Mouse (Mus musculus): Measurements from ENCODE around the gene Osbpl2. TPM values are rescaled to one million over a fixed set of nuclear protein-coding genes. Genes with fewer than 3 reads are reported as not detected.

Osbpl2 gene
- total and polyA plus RNA-seq, 3 experiments, result 11.4 to 15.6 (median 12.8) TPM

DNA sequence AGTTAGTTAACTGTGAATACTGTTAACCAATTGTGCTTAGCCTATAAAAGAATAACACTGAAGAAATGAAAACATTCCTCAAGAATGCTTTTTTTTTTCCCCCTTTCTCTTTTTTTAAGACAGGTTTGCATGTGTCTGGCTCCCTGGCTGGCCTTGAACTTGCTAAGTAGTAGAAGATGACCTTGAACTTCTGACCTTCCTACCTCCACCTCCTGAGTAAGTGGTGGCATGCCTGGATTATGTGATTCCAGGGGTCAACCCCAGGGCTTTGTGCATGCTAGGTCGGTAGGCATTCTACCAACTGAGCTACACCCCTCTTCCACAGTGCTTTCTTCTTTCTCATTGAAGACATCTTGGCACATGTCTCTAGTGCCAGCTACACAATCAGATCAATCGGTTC is 47.4 kb upstream of the Osbpl2 start:
- no peak overlapping the region for H3K4me2 ChIP-seq (ENCODE audit: insufficient read depth, low read depth, poor library complexity, severe bottlenecking)
- H3K9ac ChIP-seq (ENCODE audit: insufficient read depth, low read depth), result no peak overlapping the region; the same call in 1 of the 2 replicates
- dilution Hi-C loops (cut with MboI; ENCODE audit: extremely low pct_ligation_motif_present, extremely low pct_unique_long_range_greater_than_20kb, low sequenced_read_pairs), result loop anchor here (25.0 kb wide), 1 partner anchor 159 kb away; no protein-coding TSS in a partner anchor
- no peak overlapping the region for H3K27ac ChIP-seq (ENCODE audit: insufficient read depth, low read depth)
- H3K27me3 ChIP-seq (replicated peaks), result no peaks in the 10 kb centered on the region
- TF ChIP-seq NRF1 (IDR thresholded peaks at IDR 0.05; ENCODE audit: low read depth, low read length), result no peak
- no peaks in the 10 kb centered on the region for H3K9me3 ChIP-seq (replicated peaks; ENCODE audit: low read length)
- H3K4me3 ChIP-seq (replicated peaks in 1 of 3; ENCODE audit: low read depth in 2 of 3, low read length in 2 of 3, poor library complexity in 1 of 3), result peak overlapping the region in 1 of 3 experiments; percentile 92
- in situ Hi-C loops (cut with MboI; ENCODE audit: low pct_ligation_motif_present, low pct_unique_long_range_greater_than_20kb, low sequenced_read_pairs), result no loop called here
- peaks cover 4% of the 10 kb centered on the region; the same call in 1 of the 2 replicates for H3K79me2 ChIP-seq (replicated peaks; ENCODE audit: control insufficient read depth, extremely low read depth, insufficient read depth, poor library complexity, severe bottlenecking)
- H3K36me3 ChIP-seq (replicated peaks in 1 of 2; ENCODE audit: control insufficient read depth in 1 of 2, insufficient read depth in 1 of 2, low read length in 1 of 2), result peaks cover 14 to 42% of the 10 kb centered on the region in 2 experiments
- no peak for DNase-seq (ENCODE audit: extremely low read depth)
- H3K4me1 ChIP-seq (ENCODE audit: control insufficient read depth in 1 of 2, insufficient read depth in 2 of 2), result peaks cover 10 to 22% of the 10 kb centered on the region in 2 experiments

- no peak for DNase-seq (ENCODE audit: extremely low read depth)
- peaks cover 4% of the 10 kb centered on the region; the same call in 1 of the 2 replicates for H3K79me2 ChIP-seq (replicated peaks; ENCODE audit: control insufficient read depth, extremely low read depth, insufficient read depth, poor library complexity, severe bottlenecking)
- peaks cover 10 to 22% of the 10 kb centered on the region in 2 experiments for H3K4me1 ChIP-seq (ENCODE audit: control insufficient read depth in 1 of 2, insufficient read depth in 2 of 2)
- TF ChIP-seq ELF1 (IDR thresholded peaks at IDR 0.05; ENCODE audit: low read depth, low read length) (no peak), SIN3A (IDR thresholded peaks at IDR 0.05; ENCODE audit: low read length) (no peak), BHLHE40 (IDR thresholded peaks at IDR 0.05; ENCODE audit: low read depth, low read length) (no peak), NELFE (IDR thresholded peaks at IDR 0.05; ENCODE audit: low read depth, low read length) (no peak), ETS1 (conservative IDR thresholded peaks at IDR 0.05; ENCODE audit: low read depth, low read length) (no peak), TCF12 (IDR thresholded peaks at IDR 0.05; ENCODE audit: low read depth, low read length) (no peak), TBP (conservative IDR thresholded peaks at IDR 0.05; ENCODE audit: low read depth, low read length) (no peak), POLR2A (IDR thresholded peaks at IDR 0.05; ENCODE audit: low read depth, low read length) (no peak), EP300 (IDR thresholded peaks at IDR 0.05; ENCODE audit: low read length) (no peak), JUN (IDR thresholded peaks at IDR 0.05; ENCODE audit: insufficient read depth, low read depth, low read length) (no peak), RCOR1 (conservative IDR thresholded peaks at IDR 0.05; ENCODE audit: low read depth, low read length) (no peak)
- no peak overlapping the region for H3K9ac ChIP-seq (ENCODE audit: insufficient read depth, low read depth)
- H3K36me3 ChIP-seq (replicated peaks in 1 of 2; ENCODE audit: control insufficient read depth in 1 of 2, insufficient read depth in 1 of 2, low read length in 1 of 2), result peaks cover 6 to 44% of the 10 kb centered on the region in 2 experiments
- in situ Hi-C loops (cut with MboI; ENCODE audit: low pct_ligation_motif_present, low pct_unique_long_range_greater_than_20kb, low sequenced_read_pairs) (no loop called here), dilution Hi-C loops (cut with MboI; ENCODE audit: extremely low pct_ligation_motif_present, extremely low pct_unique_long_range_greater_than_20kb, low sequenced_read_pairs) (loop anchor here (25.0 kb wide), 1 partner anchor 161 kb away; no protein-coding TSS in a partner anchor)
- no peak overlapping the region for H3K4me3 ChIP-seq (replicated peaks in 1 of 3; ENCODE audit: low read depth in 2 of 3, low read length in 2 of 3, poor library complexity in 1 of 3)
- H3K27me3 ChIP-seq (replicated peaks), result no peaks in the 10 kb centered on the region
- H3K9me3 ChIP-seq (replicated peaks; ENCODE audit: low read length), result no peaks in the 10 kb centered on the region
- no peak overlapping the region for H3K4me2 ChIP-seq (ENCODE audit: insufficient read depth, low read depth, poor library complexity, severe bottlenecking)
- H3K27ac ChIP-seq (ENCODE audit: insufficient read depth, low read depth), result no peak overlapping the region
These were observed 46.2 kb upstream of the Osbpl2 start for GRCm38 (mm10) chr2:180072886-180073285.

- no peak for DNase-seq (ENCODE audit: extremely low read depth)
- H3K4me1 ChIP-seq (ENCODE audit: control insufficient read depth in 1 of 2, insufficient read depth in 2 of 2), result peaks cover 0 to 24% of the 10 kb centered on the region in 2 experiments; a peak in 2 of 4 replicates
- in situ Hi-C loops (cut with MboI; ENCODE audit: low pct_ligation_motif_present, low pct_unique_long_range_greater_than_20kb, low sequenced_read_pairs), result no loop called here
- no peaks in the 10 kb centered on the region for H3K27me3 ChIP-seq (replicated peaks)
- peaks cover 24 to 71% of the 10 kb centered on the region in 2 experiments for H3K36me3 ChIP-seq (replicated peaks in 1 of 2; ENCODE audit: control insufficient read depth in 1 of 2, insufficient read depth in 1 of 2, low read length in 1 of 2)
- H3K9ac ChIP-seq (ENCODE audit: insufficient read depth, low read depth), result no peak overlapping the region
- H3K9me3 ChIP-seq (replicated peaks; ENCODE audit: low read length), result no peaks in the 10 kb centered on the region
- dilution Hi-C loops (cut with MboI; ENCODE audit: extremely low pct_ligation_motif_present, extremely low pct_unique_long_range_greater_than_20kb, low sequenced_read_pairs), result no loop called here
- TF ChIP-seq ZMIZ1 (IDR thresholded peaks at IDR 0.05; ENCODE audit: low read depth, low read length) (no peak), MAFK (IDR thresholded peaks at IDR 0.05; ENCODE audit: insufficient replicate concordance, low read length) (no peak), ZNF384 (IDR thresholded peaks at IDR 0.05; ENCODE audit: low read depth, low read length) (no peak), SIN3A (IDR thresholded peaks at IDR 0.05; ENCODE audit: low read length) (no peak), EP300 (IDR thresholded peaks at IDR 0.05; ENCODE audit: low read length) (no peak), CTCF (conservative IDR thresholded peaks at IDR 0.05 in 1 of 2, IDR thresholded peaks at IDR 0.05 in 1 of 2; ENCODE audit: low read depth in 2 of 2, low read length in 2 of 2) (no peak), UBTF (IDR thresholded peaks at IDR 0.05; ENCODE audit: low read depth, low read length) (no peak), NRF1 (IDR thresholded peaks at IDR 0.05; ENCODE audit: low read depth, low read length) (no peak), BHLHE40 (IDR thresholded peaks at IDR 0.05; ENCODE audit: low read depth, low read length) (no peak), CHD2 (IDR thresholded peaks at IDR 0.05; ENCODE audit: low read length) (no peak), TBP (conservative IDR thresholded peaks at IDR 0.05; ENCODE audit: low read depth, low read length) (no peak), ELF1 (IDR thresholded peaks at IDR 0.05; ENCODE audit: low read depth, low read length) (no peak), ZC3H11A (IDR thresholded peaks at IDR 0.05; ENCODE audit: low read depth, low read length) (no peak), E2F4 (IDR thresholded peaks at IDR 0.05; ENCODE audit: insufficient replicate concordance, low read depth, low read length) (no peak), MEF2A (IDR thresholded peaks at IDR 0.05; ENCODE audit: borderline replicate concordance, low read depth, low read length) (no peak), ZKSCAN1 (IDR thresholded peaks at IDR 0.05; ENCODE audit: borderline replicate concordance, low read depth, low read length) (no peak), JUND (conservative IDR thresholded peaks at IDR 0.05; ENCODE audit: low read depth, low read length) (no peak), USF2 (conservative IDR thresholded peaks at IDR 0.05; ENCODE audit: low read depth, low read length) (no peak), IRF4 (IDR thresholded peaks at IDR 0.05; ENCODE audit: low read depth, low read length) (no peak)
- no peak overlapping the region for H3K27ac ChIP-seq (ENCODE audit: insufficient read depth, low read depth)
- H3K4me2 ChIP-seq (ENCODE audit: insufficient read depth, low read depth, poor library complexity, severe bottlenecking), result no peak overlapping the region
- H3K4me3 ChIP-seq (replicated peaks in 1 of 3; ENCODE audit: low read depth in 2 of 3, low read length in 2 of 3, poor library complexity in 1 of 3), result no peak overlapping the region
- no peaks in the 10 kb centered on the region for H3K79me2 ChIP-seq (replicated peaks; ENCODE audit: control insufficient read depth, extremely low read depth, insufficient read depth, poor library complexity, severe bottlenecking)
These were observed 41.5 kb upstream of the Osbpl2 start for GRCm38 (mm10) chr2:180077622-180078021.

Data from CH12.LX (cell line).